Mouse (Mus musculus) liver, postnatal 0 days (tissue): ENCODE measurements around the gene Serpinb9b.

Source experiments
- CTCF ChIP-seq: sonication (generic); IDR thresholded peaks from 2 replicates; pipeline ENCODE4 v1.5.1; 2016; ENCODE audit warnings: antibody characterized with exemption, low read depth
- EP300 ChIP-seq: IDR thresholded peaks from 2 replicates; pipeline ENCODE4 v1.6.1; 2016; ENCODE audit warnings: antibody characterized with exemption, low read depth, mild to moderate bottlenecking

GRCm38 (mm10) chr13:33030281-33030680, 3.1 kb downstream of the Serpinb9b start:
- no peak for TF ChIP-seq CTCF
- no peak for TF ChIP-seq EP300
